Mouse (Mus musculus): Measurements from ENCODE around the gene Kcnk13.

DNA sequence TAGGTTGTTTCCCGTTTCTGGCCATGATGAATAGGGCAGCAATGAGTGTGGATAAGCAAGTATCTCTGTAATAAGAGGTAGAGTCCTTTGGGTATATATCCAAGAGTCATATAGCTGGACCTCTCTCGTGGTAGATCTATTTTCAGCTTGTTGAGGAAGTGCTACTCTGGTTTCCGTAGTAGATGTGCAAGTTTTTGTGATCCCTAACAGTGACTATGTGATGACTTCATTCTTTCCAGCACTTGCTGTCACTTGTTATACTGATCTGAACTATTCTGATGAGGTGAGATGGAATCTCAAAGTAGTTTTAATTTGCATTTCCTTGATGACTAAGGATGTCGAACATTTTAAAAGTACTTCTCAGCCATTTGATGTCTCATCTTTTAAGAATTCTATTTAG lies 15.2 kb downstream of the Kcnk13 start:
- no peak for TF ChIP-seq CTCF (IDR thresholded peaks at IDR 0.05; ENCODE audit: low read depth, low read length)
- no peak for TF ChIP-seq GATA2 (IDR thresholded peaks at IDR 0.05; ENCODE audit: borderline replicate concordance, low read depth, low read length)
- TF ChIP-seq TAL1 (conservative IDR thresholded peaks at IDR 0.05; ENCODE audit: low read depth, low read length) = no peak
- TF ChIP-seq GATA1 (IDR thresholded peaks at IDR 0.05; ENCODE audit: borderline replicate concordance, low read length) = no peak
- no peak for TF ChIP-seq POLR2AphosphoS5 (IDR thresholded peaks at IDR 0.05; ENCODE audit: insufficient replicate concordance, low read depth, low read length)

Measured in G1E (cell line).